Mouse (Mus musculus): ENCODE measurements around the gene Wif1. TPM values are rescaled to one million over a fixed set of nuclear protein-coding genes. Genes with fewer than 3 reads are reported as not detected.

Gene Wif1
- polyA plus RNA-seq, 1 experiment from 2014 or later: 14.4 TPM

DNA sequence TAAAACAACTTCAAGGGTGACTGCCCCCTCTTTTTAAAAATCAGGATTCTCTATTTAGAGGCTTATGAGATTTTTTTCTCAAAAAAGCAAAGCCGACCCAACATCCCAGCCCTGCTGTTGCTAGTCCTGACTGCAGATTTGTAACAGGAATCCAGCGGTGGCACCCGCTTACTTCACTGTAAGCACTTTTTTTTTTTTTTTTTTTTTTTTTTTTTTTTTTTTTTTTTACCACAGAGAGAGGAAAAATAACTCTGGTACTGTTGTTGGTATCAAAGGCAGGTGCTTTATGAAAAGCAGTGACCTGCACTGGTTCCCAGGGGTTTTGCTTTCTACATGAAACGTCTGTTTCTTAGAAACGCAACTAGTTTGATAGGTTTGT, 798 bp downstream of the Wif1 start:
- no peak for ATAC-seq (ENCODE audit: low FRiP score, low TSS enrichment)
- Histone ChIP-seq H3K4me2 (ENCODE audit: low read length) (peak overlapping the region; percentile 93), H3K27ac (replicated peaks; ENCODE audit: low read depth, low read length) (no peak overlapping the region), H3K9me3 (ENCODE audit: control insufficient read depth, low read length) (no peaks in the 10 kb centered on the region), H3K36me3 (ENCODE audit: control insufficient read depth, insufficient read depth, low read length) (no peaks in the 10 kb centered on the region), H3K27me3 (ENCODE audit: control insufficient read depth, insufficient read depth, low read length) (peaks cover 22% of the 10 kb centered on the region), H3K4me1 (ENCODE audit: control insufficient read depth, insufficient read depth, low read length) (peaks cover 9% of the 10 kb centered on the region), H3K9ac (replicated peaks; ENCODE audit: low read length) (peak overlapping the region; percentile 48; the same call in 1 of the 2 replicates), H3K4me3 (replicated peaks; ENCODE audit: low read depth, low read length) (peak overlapping the region; percentile 52)
- no peak for DNase-seq
- WGBS: 15% methylated on average over 5 of the region's 5 CpGs

DNA sequence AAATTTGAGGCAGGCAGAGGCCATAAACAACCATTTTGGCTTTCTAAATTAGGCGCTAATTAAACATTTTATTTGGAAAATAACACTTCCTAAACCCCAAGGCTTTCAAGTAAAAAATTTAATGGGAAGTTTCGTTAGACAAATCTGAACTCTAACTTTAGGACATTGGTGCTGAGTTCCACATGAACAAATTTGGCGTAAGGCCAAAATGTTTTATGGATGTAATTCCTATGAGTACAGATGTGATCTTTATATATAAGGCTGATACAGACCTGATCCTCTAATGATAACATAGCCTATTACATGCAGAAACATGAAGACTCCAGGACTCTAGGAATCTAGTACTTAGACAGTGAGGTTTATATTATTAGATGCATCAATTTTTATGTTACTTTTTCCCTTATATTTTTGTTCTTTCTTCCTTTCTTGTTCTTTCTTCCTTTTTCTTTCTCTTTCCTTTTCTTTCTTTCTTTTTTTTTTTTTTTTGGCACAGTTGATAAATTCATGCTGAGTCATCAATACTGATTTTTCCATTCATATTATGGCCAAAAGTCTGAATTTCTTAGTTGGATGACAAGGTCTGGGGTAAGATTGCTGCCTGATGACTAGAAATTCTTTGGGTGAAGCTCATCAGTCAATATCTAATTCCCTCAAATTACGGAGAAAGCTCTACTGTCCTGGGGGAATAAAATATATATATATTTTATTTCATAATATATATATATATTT, 5.0 kb downstream of the Wif1 start:
- Histone ChIP-seq H3K4me3 (replicated peaks; ENCODE audit: low read depth, low read length) (no peak overlapping the region), H3K27me3 (ENCODE audit: control insufficient read depth, insufficient read depth, low read length) (peaks cover 17% of the 10 kb centered on the region), H3K9me3 (ENCODE audit: control insufficient read depth, low read length) (no peaks in the 10 kb centered on the region), H3K27ac (replicated peaks; ENCODE audit: low read depth, low read length) (no peak overlapping the region), H3K36me3 (ENCODE audit: control insufficient read depth, insufficient read depth, low read length) (no peaks in the 10 kb centered on the region), H3K9ac (replicated peaks; ENCODE audit: low read length) (no peak overlapping the region), H3K4me2 (ENCODE audit: low read length) (no peak overlapping the region), H3K4me1 (ENCODE audit: control insufficient read depth, insufficient read depth, low read length) (peaks cover 6% of the 10 kb centered on the region)
- no peak for ATAC-seq (ENCODE audit: low FRiP score, low TSS enrichment)
- no peak for DNase-seq
- WGBS: 91% methylated on average over 4 of the region's 4 CpGs

DNA sequence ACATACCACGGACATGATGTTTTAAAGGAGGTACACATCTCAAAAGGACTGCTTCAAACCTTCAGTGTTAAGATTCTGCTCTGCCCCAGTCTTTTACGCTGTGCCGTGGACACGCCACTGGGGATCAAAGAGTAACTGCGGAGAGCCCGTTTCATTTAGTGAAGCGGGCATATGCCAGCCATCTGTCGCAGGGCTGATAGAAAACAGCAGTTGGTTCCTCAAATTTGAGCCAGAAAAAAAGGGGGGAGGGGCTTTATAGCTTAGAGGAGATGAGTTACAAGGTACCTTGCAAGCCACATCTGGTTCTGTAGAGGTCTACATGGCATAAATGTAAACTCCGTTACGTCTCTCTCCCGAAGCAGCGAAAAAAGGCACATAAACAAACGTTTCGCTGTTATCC, 7.2 kb downstream of the Wif1 start:
- ATAC-seq (ENCODE audit: low FRiP score, low TSS enrichment) (no peak), DNase-seq (peak; percentile 62)
- Histone ChIP-seq H3K4me2 (ENCODE audit: low read length) (no peak overlapping the region), H3K9me3 (ENCODE audit: control insufficient read depth, low read length) (no peaks in the 10 kb centered on the region), H3K36me3 (ENCODE audit: control insufficient read depth, insufficient read depth, low read length) (no peaks in the 10 kb centered on the region), H3K27me3 (ENCODE audit: control insufficient read depth, insufficient read depth, low read length) (peaks cover 8% of the 10 kb centered on the region), H3K9ac (replicated peaks; ENCODE audit: low read length) (no peak overlapping the region), H3K4me3 (replicated peaks; ENCODE audit: low read depth, low read length) (no peak overlapping the region), H3K4me1 (ENCODE audit: control insufficient read depth, insufficient read depth, low read length) (no peaks in the 10 kb centered on the region), H3K27ac (replicated peaks; ENCODE audit: low read depth, low read length) (no peak overlapping the region)
- WGBS: 72% methylated on average over 14 of the region's 14 CpGs

DNA sequence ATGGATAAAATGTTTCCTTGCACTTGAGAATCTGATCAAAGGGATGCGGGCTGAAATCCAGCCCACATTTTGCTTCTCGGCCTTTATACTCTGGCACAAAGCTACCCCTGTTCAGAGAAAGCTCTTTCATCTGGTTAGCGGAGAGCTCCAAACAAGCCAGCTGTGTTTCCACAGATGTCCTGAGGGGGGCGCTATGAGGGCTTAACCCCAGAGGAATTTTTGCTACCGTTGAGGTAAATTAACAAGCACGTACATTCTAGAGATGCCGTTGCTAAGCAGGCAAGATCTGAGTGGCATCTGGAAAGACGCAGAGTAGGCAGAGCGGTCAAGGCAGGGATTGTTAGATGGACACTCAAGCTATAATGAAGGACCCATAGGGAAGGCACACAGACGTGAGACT, 13.7 kb downstream of the Wif1 start:
- Histone ChIP-seq H3K27ac (replicated peaks; ENCODE audit: low read depth, low read length) (no peak overlapping the region), H3K4me3 (replicated peaks; ENCODE audit: low read depth, low read length) (no peak overlapping the region), H3K9me3 (ENCODE audit: control insufficient read depth, low read length) (no peaks in the 10 kb centered on the region), H3K9ac (replicated peaks; ENCODE audit: low read length) (no peak overlapping the region), H3K4me1 (ENCODE audit: control insufficient read depth, insufficient read depth, low read length) (no peaks in the 10 kb centered on the region), H3K4me2 (ENCODE audit: low read length) (no peak overlapping the region), H3K36me3 (ENCODE audit: control insufficient read depth, insufficient read depth, low read length) (no peaks in the 10 kb centered on the region), H3K27me3 (ENCODE audit: control insufficient read depth, insufficient read depth, low read length) (no peaks in the 10 kb centered on the region)
- ATAC-seq (ENCODE audit: low FRiP score, low TSS enrichment): no peak
- 80% methylated on average over 10 of the region's 10 CpGs for WGBS
- DNase-seq: no peak

DNA sequence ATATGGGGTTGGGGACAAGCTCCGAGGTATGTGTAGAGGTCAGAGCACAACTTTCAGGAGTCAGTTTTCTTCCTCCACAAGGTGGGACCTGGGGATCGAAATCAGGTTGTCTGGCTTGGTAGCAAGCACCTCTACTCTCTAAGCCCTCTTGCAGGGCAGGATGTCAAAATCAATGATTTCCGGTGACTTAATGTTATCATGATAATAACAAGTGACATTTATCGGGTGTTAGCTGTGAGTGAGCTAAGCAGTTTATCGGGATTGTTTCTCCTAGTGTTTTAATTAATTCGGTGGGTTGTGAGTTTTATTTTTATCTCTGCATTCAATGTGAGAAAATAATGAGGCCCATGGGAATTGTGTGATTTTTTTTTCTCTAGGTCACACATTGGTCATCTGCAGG, 18.3 kb downstream of the Wif1 start:
- DNase-seq (no peak), ATAC-seq (ENCODE audit: low FRiP score, low TSS enrichment) (no peak)
- Histone ChIP-seq H3K27ac (replicated peaks; ENCODE audit: low read depth, low read length) (no peak overlapping the region), H3K4me1 (ENCODE audit: control insufficient read depth, insufficient read depth, low read length) (no peaks in the 10 kb centered on the region; the same call in 1 of the 2 replicates), H3K9ac (replicated peaks; ENCODE audit: low read length) (no peak overlapping the region), H3K4me3 (replicated peaks; ENCODE audit: low read depth, low read length) (no peak overlapping the region), H3K9me3 (ENCODE audit: control insufficient read depth, low read length) (no peaks in the 10 kb centered on the region), H3K4me2 (ENCODE audit: low read length) (no peak overlapping the region), H3K27me3 (ENCODE audit: control insufficient read depth, insufficient read depth, low read length) (no peaks in the 10 kb centered on the region), H3K36me3 (ENCODE audit: control insufficient read depth, insufficient read depth, low read length) (no peaks in the 10 kb centered on the region)
- WGBS: 83% methylated on average over 6 of the region's 6 CpGs

DNA sequence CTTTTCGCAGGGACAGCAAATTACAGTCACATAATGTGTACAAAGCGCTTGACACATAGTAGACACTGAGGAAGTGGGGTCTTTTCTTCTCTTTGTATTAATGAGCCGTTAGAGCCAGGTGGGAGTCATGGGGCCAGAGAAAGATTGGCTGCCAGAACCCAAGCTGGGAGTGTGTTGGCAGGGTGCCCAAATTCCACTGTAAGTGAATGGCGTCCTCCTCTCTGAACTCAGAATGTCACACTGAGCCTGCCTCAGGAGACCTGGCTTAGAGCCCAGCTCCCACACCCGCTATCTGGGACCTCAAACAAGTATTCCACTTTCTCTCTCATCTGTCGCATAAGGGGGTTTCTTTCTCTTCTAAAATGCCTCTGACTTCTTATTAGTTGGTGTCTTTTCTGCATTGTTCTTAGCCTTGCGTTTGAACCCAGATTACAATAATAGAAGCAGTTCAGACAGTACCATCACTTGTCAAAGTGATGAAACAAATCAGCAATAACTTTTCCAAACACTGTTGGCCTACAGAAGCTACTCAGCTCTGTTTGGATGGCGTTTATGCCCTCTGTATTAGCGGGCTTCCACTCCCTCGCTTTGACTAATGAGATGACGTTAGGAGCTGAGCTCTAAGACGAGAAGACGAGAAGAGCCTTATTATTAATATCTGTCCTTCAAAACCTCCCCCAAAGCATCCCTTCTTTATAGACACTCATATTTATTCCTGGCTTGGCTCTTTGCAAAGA, 21.9 kb downstream of the Wif1 start:
- no peaks in the 10 kb centered on the region for H3K36me3 ChIP-seq (ENCODE audit: control insufficient read depth, insufficient read depth, low read length)
- DNase-seq (peak; percentile 91), ATAC-seq (ENCODE audit: low FRiP score, low TSS enrichment) (peak; percentile 83; the same call in 1 of the 2 replicates)
- 34% methylated on average over 13 of the region's 13 CpGs for WGBS
- H3K27ac ChIP-seq (replicated peaks; ENCODE audit: low read depth, low read length): 0 out of 2 replicates have a peak overlapping the region, but pooled peaks have one; percentile 10
- no peaks in the 10 kb centered on the region; the same call in 1 of the 2 replicates for H3K4me1 ChIP-seq (ENCODE audit: control insufficient read depth, insufficient read depth, low read length)
- H3K27me3 ChIP-seq (ENCODE audit: control insufficient read depth, insufficient read depth, low read length): no peaks in the 10 kb centered on the region
- no peaks in the 10 kb centered on the region for H3K9me3 ChIP-seq (ENCODE audit: control insufficient read depth, low read length)
- 0 out of 2 replicates have a peak overlapping the region, but pooled peaks have one; percentile 17 for H3K4me2 ChIP-seq (ENCODE audit: low read length)
- no peak overlapping the region for H3K9ac ChIP-seq (replicated peaks; ENCODE audit: low read length)
- no peak overlapping the region for H3K4me3 ChIP-seq (replicated peaks; ENCODE audit: low read depth, low read length)

DNA sequence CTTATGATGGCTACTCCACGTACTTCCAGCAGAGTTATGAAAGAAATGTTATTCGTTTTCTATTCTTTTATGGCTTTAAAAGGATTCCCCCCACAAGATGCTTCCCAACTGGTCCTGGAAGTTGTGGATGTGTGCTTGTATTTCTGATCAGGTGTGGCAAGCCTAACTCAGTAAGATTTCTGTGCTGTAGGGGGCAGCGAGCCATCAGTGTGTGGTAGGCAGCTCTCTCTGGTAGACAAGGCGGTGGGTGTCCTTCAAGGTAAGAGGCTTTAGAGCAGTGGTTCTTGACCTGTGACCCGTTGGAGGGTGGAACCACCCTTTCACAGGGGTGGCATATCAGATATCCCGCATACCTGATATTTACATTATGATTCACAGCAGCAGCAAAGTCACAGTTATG, 23.1 kb downstream of the Wif1 start:
- Histone ChIP-seq H3K4me3 (replicated peaks; ENCODE audit: low read depth, low read length) (no peak overlapping the region), H3K4me1 (ENCODE audit: control insufficient read depth, insufficient read depth, low read length) (peaks cover 5% of the 10 kb centered on the region; the same call in 1 of the 2 replicates), H3K9me3 (ENCODE audit: control insufficient read depth, low read length) (no peaks in the 10 kb centered on the region), H3K4me2 (ENCODE audit: low read length) (no peak overlapping the region), H3K27me3 (ENCODE audit: control insufficient read depth, insufficient read depth, low read length) (no peaks in the 10 kb centered on the region), H3K36me3 (ENCODE audit: control insufficient read depth, insufficient read depth, low read length) (no peaks in the 10 kb centered on the region), H3K27ac (replicated peaks; ENCODE audit: low read depth, low read length) (no peak overlapping the region), H3K9ac (replicated peaks; ENCODE audit: low read length) (no peak overlapping the region)
- no peak for ATAC-seq (ENCODE audit: low FRiP score, low TSS enrichment)
- DNase-seq: no peak
- 87% methylated on average over 6 of the region's 6 CpGs for WGBS

DNA sequence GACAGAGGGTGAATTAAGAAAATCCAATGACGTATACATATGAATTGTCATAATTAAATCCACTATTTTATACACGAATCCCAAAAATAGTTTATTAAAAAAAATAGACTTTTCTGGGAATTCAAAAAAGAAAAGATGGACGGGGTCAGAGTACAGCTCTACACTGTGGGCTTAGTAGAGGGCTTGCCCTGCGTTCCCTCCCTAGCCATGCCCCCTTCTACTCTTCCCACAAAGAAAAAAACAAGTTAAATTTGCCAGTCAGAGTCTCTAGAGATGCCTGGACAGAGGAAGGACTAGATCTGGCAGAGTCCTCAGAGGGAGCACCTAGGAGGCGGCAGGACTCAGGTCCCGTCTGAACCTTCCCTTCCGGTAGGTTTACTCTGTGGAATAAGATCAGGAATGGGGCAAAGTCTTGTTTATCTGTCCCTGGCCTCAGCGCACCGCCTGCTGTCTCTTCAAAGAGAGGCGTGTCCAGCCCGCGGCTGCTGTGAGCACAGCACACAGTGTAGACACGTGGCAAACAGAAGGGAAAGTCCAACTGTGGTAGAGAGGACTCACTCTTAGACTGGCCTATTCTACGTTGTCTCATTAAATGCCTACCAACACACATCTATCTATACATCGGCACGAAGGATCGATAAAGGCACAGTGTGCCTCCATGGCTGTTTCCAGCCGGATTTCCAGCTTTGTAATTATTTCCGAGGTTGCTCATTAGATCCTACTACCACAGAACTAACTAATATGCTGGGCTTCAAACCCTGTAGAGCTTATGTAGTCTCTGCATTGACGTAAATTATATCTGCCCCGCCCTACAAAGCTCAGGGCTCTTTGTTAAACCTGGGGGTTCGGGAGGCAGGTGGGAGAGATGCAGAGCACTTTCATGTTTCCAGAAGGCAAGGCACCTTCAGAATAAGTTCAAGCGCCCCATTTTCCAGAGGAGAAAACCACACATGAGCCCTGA, 25.6 kb downstream of the Wif1 start:
- Histone ChIP-seq H3K4me2 (ENCODE audit: low read length) (no peak overlapping the region), H3K27ac (replicated peaks; ENCODE audit: low read depth, low read length) (no peak overlapping the region), H3K4me3 (replicated peaks; ENCODE audit: low read depth, low read length) (no peak overlapping the region), H3K9ac (replicated peaks; ENCODE audit: low read length) (no peak overlapping the region), H3K36me3 (ENCODE audit: control insufficient read depth, insufficient read depth, low read length) (no peaks in the 10 kb centered on the region), H3K27me3 (ENCODE audit: control insufficient read depth, insufficient read depth, low read length) (no peaks in the 10 kb centered on the region), H3K9me3 (ENCODE audit: control insufficient read depth, low read length) (no peaks in the 10 kb centered on the region), H3K4me1 (ENCODE audit: control insufficient read depth, insufficient read depth, low read length) (peaks cover 5% of the 10 kb centered on the region; the same call in 1 of the 2 replicates)
- ATAC-seq (ENCODE audit: low FRiP score, low TSS enrichment) (no peak), DNase-seq (no peak)
- 83% methylated on average over 23 of the region's 23 CpGs for WGBS

Data from midbrain, embryonic 14.5 days (tissue).